Comparison of ENCODE assay signal across 8 mouse cellular contexts in genomic region chr5:118245606-118246308, GRCm38 (mm10). TPM values are rescaled to one million over a fixed set of nuclear protein-coding genes. Genes with fewer than 3 reads are reported as not detected.
A peak's percentile ranks its signal among the peaks of the same experiment; 100 is the strongest.
DNase-seq lines count a peak whose midpoint lies in the region; ATAC-seq and TF ChIP-seq lines count a peak whose summit lies in the region.

No protein-coding gene starts in this region.

- DNase-seq in cerebellum, adult 11-12 months: peak; percentile 55
- DNase-seq in testis, postnatal 10 days (ENCODE audit: low spot score): no peak
- peak; percentile 34 for DNase-seq in midbrain, embryonic 14.5 days
- DNase-seq in adrenal gland, adult 18-20 months (ENCODE audit: low spot score in 2 of 2): no peak
- no peak for DNase-seq in left cerebral cortex, adult 11 months (ENCODE audit: low spot score)

- H3K9me3 ChIP-seq in hindbrain, embryonic 12.5 days (replicated peaks): no peaks in the 10 kb centered on the region
- no peaks in the 10 kb centered on the region for H3K9me3 ChIP-seq in midbrain, embryonic 14.5 days (ENCODE audit: control insufficient read depth, low read length)

- H3K36me3 ChIP-seq in testis, adult 2 months (ENCODE audit: control insufficient read depth, insufficient read depth, low read length): no peaks in the 10 kb centered on the region
- peaks cover 35% of the 10 kb centered on the region for H3K36me3 ChIP-seq in hindbrain, embryonic 12.5 days
- peaks cover 30% of the 10 kb centered on the region for H3K36me3 ChIP-seq in midbrain, embryonic 14.5 days (ENCODE audit: control insufficient read depth, insufficient read depth, low read length)

- WGBS in hindbrain, embryonic 12.5 days: 8% methylated on average over 15 of the region's 15 CpGs
- 6% methylated on average over 15 of the region's 15 CpGs for WGBS in midbrain, embryonic 14.5 days

- peak overlapping the region; percentile 68 for H3K27ac ChIP-seq in testis, adult 2 months (ENCODE audit: control insufficient read depth, insufficient read depth, low read depth, low read length)
- H3K27ac ChIP-seq in hindbrain, embryonic 12.5 days: peak overlapping the region; percentile 66
- peak overlapping the region; percentile 68 for H3K27ac ChIP-seq in midbrain, embryonic 14.5 days (replicated peaks; ENCODE audit: low read depth, low read length)

- peak overlapping the region; percentile 79 for H3K4me3 ChIP-seq in testis, adult 2 months (ENCODE audit: control insufficient read depth, low read depth, low read length)
- H3K4me3 ChIP-seq in hindbrain, embryonic 12.5 days: peak overlapping the region; percentile 67
- H3K4me3 ChIP-seq in midbrain, embryonic 14.5 days (replicated peaks; ENCODE audit: low read depth, low read length): peak overlapping the region; percentile 73

- peak overlapping the region; percentile 81 for H3K9ac ChIP-seq in hindbrain, embryonic 12.5 days
- H3K9ac ChIP-seq in midbrain, embryonic 14.5 days (replicated peaks; ENCODE audit: low read length): peak overlapping the region; percentile 60

- peak overlapping the region; percentile 67 for H3K4me2 ChIP-seq in hindbrain, embryonic 12.5 days (replicated peaks)
- peak overlapping the region; percentile 74 for H3K4me2 ChIP-seq in midbrain, embryonic 14.5 days (ENCODE audit: low read length)

- no peak for TF ChIP-seq CTCF in testis, adult 2 months (IDR thresholded peaks at IDR 0.05; ENCODE audit: control insufficient read depth, insufficient read depth, insufficient replicate concordance, low read depth, low read length)

- ATAC-seq in cerebellum, adult (ENCODE audit: insufficient number of reproducible peaks, low FRiP score, low TSS enrichment): no peak; the same call in 1 of the 2 replicates
- no peak for ATAC-seq in hindbrain, embryonic 12.5 days (ENCODE audit: low FRiP score)
- ATAC-seq in midbrain, embryonic 14.5 days (ENCODE audit: low FRiP score, low TSS enrichment): no peak

- no peak for TF ChIP-seq POLR2A in testis, adult 2 months (IDR thresholded peaks at IDR 0.05; ENCODE audit: control insufficient read depth, low read depth, low read length)

- peaks cover 7% of the 10 kb centered on the region for H3K4me1 ChIP-seq in testis, adult 2 months (ENCODE audit: control insufficient read depth, insufficient read depth, low read length)
- H3K4me1 ChIP-seq in hindbrain, embryonic 12.5 days: peaks cover 26% of the 10 kb centered on the region
- H3K4me1 ChIP-seq in midbrain, embryonic 14.5 days (ENCODE audit: control insufficient read depth, insufficient read depth, low read length): peaks cover 24% of the 10 kb centered on the region

- H3K27me3 ChIP-seq in testis, adult 2 months (ENCODE audit: control insufficient read depth, insufficient read depth, low read length): no peaks in the 10 kb centered on the region
- H3K27me3 ChIP-seq in hindbrain, embryonic 12.5 days: no peaks in the 10 kb centered on the region
- H3K27me3 ChIP-seq in midbrain, embryonic 14.5 days (ENCODE audit: control insufficient read depth, insufficient read depth, low read length): no peaks in the 10 kb centered on the region

RNA-seq across cellular contexts. Expression of gene 2410131K14Rik, which starts 0.7 kb away (rescaled TPM):
- polyA plus RNA-seq in testis, adult 2 months (2012; rRNA removed): 3.0 and 3.4 TPM in 2 replicates
- 12.9 and 13.4 TPM in 2 replicates for polyA plus RNA-seq in hindbrain, embryonic 12.5 days (2016; fragmentation: Nextera tagmentation; extraction: Ambion mirVana)
- polyA plus RNA-seq in midbrain, embryonic 14.5 days (2014; fragmentation: Nextera tagmentation; extraction: Ambion mirVana): 17.2 and 17.6 TPM in 2 replicates
- total RNA-seq in adrenal gland, adult 18-20 months (2021): 1 to 10 TPM; 6.3 to 9.0 TPM

RNA-seq across cellular contexts. Expression of gene Rnft2, which starts 0.8 kb away (rescaled TPM):
- 6.8 and 8.0 TPM in 2 replicates for polyA plus RNA-seq in testis, adult 2 months (2012; rRNA removed)
- polyA plus RNA-seq in hindbrain, embryonic 12.5 days (2016; fragmentation: Nextera tagmentation; extraction: Ambion mirVana): 9.4 and 11.0 TPM in 2 replicates
- 14.8 and 16.4 TPM in 2 replicates for polyA plus RNA-seq in midbrain, embryonic 14.5 days (2014; fragmentation: Nextera tagmentation; extraction: Ambion mirVana)
- total RNA-seq in adrenal gland, adult 18-20 months (2021): 1 to 10 TPM; 3.1 to 5.3 TPM

Comparison
In these comparisons a context has a peak if more than half of its experiments do, and no peak if none do; other contexts are left out.
1. DNase-seq: peak in cerebellum, adult 11-12 months (single experiment) and midbrain, embryonic 14.5 days (single experiment); none in testis, postnatal 10 days (single experiment), adrenal gland, adult 18-20 months (0 of 2) and left cerebral cortex, adult 11 months (single experiment).
2. Peak in every context shown above with its lines, with median percentiles within 50 percentile points of each other: H3K27ac ChIP-seq and H3K4me3 ChIP-seq.